In genomic region chr17:10109511-10110374, GRCm38 (mm10) we compare ENCODE assay signal across 17 mouse cellular contexts.
DNase-seq lines count a peak whose midpoint lies in the region; ATAC-seq lines count a peak whose summit lies in the region.
"Had no signal": no experiment of that assay in that cellular context is flagged by ENCODE, and none has a peak within 500 bp of the region (broad histone marks: within the 10 kb centered on the region; RNA-seq: fewer than 3 reads in every experiment).

No protein-coding gene starts in this region.

- no peak for ATAC-seq in forebrain, embryonic 14.5 days
- ATAC-seq in forebrain, embryonic 13.5 days, result no peak
- ATAC-seq in neural tube, embryonic 12.5 days (ENCODE audit: low FRiP score, low read depth), result 0 out of 2 replicates have a peak, but pooled peaks have one; percentile 53

- no peak overlapping the region for H3K4me2 ChIP-seq in forebrain, embryonic 14.5 days (ENCODE audit: low read length)
- no peak overlapping the region for H3K4me2 ChIP-seq in forebrain, embryonic 13.5 days
- H3K4me2 ChIP-seq in neural tube, embryonic 12.5 days (replicated peaks), result no peak overlapping the region
- H3K4me2 ChIP-seq: heart, embryonic 15.5 days; limb, embryonic 12.5 days had no signal

- H3K9me3 ChIP-seq in forebrain, embryonic 14.5 days (replicated peaks; ENCODE audit: control insufficient read depth, low read length), result no peaks in the 10 kb centered on the region
- H3K9me3 ChIP-seq in forebrain, embryonic 13.5 days (replicated peaks), result no peaks in the 10 kb centered on the region
- H3K9me3 ChIP-seq in neural tube, embryonic 12.5 days, result no peaks in the 10 kb centered on the region
- H3K9me3 ChIP-seq: embryonic facial prominence, embryonic 10.5 days; heart, embryonic 15.5 days; limb, embryonic 12.5 days had no signal

- H3K27ac ChIP-seq in forebrain, embryonic 14.5 days (ENCODE audit: low read depth, low read length), result no peak overlapping the region
- H3K27ac ChIP-seq in forebrain, embryonic 13.5 days, result no peak overlapping the region
- no peak overlapping the region for H3K27ac ChIP-seq in neural tube, embryonic 12.5 days
- H3K27ac ChIP-seq: embryonic facial prominence, embryonic 10.5 days; heart, embryonic 15.5 days; limb, embryonic 12.5 days had no signal

- H3K36me3 ChIP-seq in forebrain, embryonic 14.5 days (ENCODE audit: control insufficient read depth, insufficient read depth, low read length), result no peaks in the 10 kb centered on the region
- no peaks in the 10 kb centered on the region for H3K36me3 ChIP-seq in forebrain, embryonic 13.5 days (ENCODE audit: poor library complexity, severe bottlenecking)
- H3K36me3 ChIP-seq in neural tube, embryonic 12.5 days, result no peaks in the 10 kb centered on the region
- H3K36me3 ChIP-seq: embryonic facial prominence, embryonic 10.5 days; heart, embryonic 15.5 days; limb, embryonic 12.5 days had no signal

- H3K9ac ChIP-seq in forebrain, embryonic 14.5 days (ENCODE audit: low read length), result no peak overlapping the region
- H3K9ac ChIP-seq in forebrain, embryonic 13.5 days, result no peak overlapping the region
- no peak overlapping the region for H3K9ac ChIP-seq in neural tube, embryonic 12.5 days
- H3K9ac ChIP-seq: heart, embryonic 15.5 days; limb, embryonic 12.5 days had no signal

- no peaks in the 10 kb centered on the region for H3K4me1 ChIP-seq in forebrain, embryonic 14.5 days (ENCODE audit: control insufficient read depth, insufficient read depth, low read length)
- peaks cover 11% of the 10 kb centered on the region; the same call in 1 of the 2 replicates for H3K4me1 ChIP-seq in forebrain, embryonic 13.5 days
- H3K4me1 ChIP-seq in neural tube, embryonic 12.5 days, result peaks cover 10% of the 10 kb centered on the region; the same call in 1 of the 2 replicates
- H3K4me1 ChIP-seq: limb, embryonic 12.5 days had no signal

- H3K4me3 ChIP-seq in forebrain, embryonic 14.5 days (ENCODE audit: low read depth, low read length), result no peak overlapping the region
- no peak overlapping the region for H3K4me3 ChIP-seq in forebrain, embryonic 13.5 days
- H3K4me3 ChIP-seq in neural tube, embryonic 12.5 days, result no peak overlapping the region
- H3K4me3 ChIP-seq: embryonic facial prominence, embryonic 10.5 days; erythroblast, embryonic 14.5 days; heart, embryonic 15.5 days; limb, embryonic 12.5 days; myocyte had no signal

- WGBS in forebrain, embryonic 14.5 days, result 42% methylated on average over 8 of the region's 8 CpGs
- WGBS in forebrain, embryonic 13.5 days, result 40% methylated on average over 8 of the region's 8 CpGs
- 33% methylated on average over 8 of the region's 8 CpGs for WGBS in neural tube, embryonic 12.5 days

- DNase-seq in forebrain, embryonic 14.5 days (ENCODE audit: low spot score), result peak; percentile 39
- peak; percentile 31 for DNase-seq in embryo, embryonic 9.5 days (ENCODE audit: extremely low spot score)
- peak; percentile 57 for DNase-seq in mesoderm, embryonic 11.5 days (ENCODE audit: low read depth, low spot score)
- DNase-seq in B cell, adult 2 months, result no peak
- DNase-seq in layer of hippocampus, adult 9-10 months (ENCODE audit: low spot score), result no peak
- DNase-seq in frontal cortex, adult 2 months (ENCODE audit: extremely low spot score in 1 of 2, low spot score in 1 of 2), result no peak
- DNase-seq: adrenal gland, adult 8-10 months; cerebellum, adult 9-11 months; kidney, adult 2 months; lung, postnatal 4 days had no signal

- H3K27me3 ChIP-seq in forebrain, embryonic 14.5 days (replicated peaks; ENCODE audit: control insufficient read depth, insufficient read depth, low read length), result no peaks in the 10 kb centered on the region
- no peaks in the 10 kb centered on the region for H3K27me3 ChIP-seq in forebrain, embryonic 13.5 days
- H3K27me3 ChIP-seq in neural tube, embryonic 12.5 days (replicated peaks), result no peaks in the 10 kb centered on the region
- H3K27me3 ChIP-seq: heart, embryonic 15.5 days; limb, embryonic 12.5 days had no signal

Comparison
In these comparisons a context has a peak if more than half of its experiments do, and no peak if none do; other contexts are left out.
1. DNase-seq: peak in forebrain, embryonic 14.5 days (single experiment), embryo, embryonic 9.5 days (single experiment) and mesoderm, embryonic 11.5 days (single experiment); none in B cell, adult 2 months (0 of 2), layer of hippocampus, adult 9-10 months (single experiment) and frontal cortex, adult 2 months (0 of 2).